Mouse (Mus musculus) megakaryocyte-erythroid progenitor cell, adult 5-6 weeks (primary cell): ENCODE results near the gene Wdr82. TPM values are rescaled to one million over a fixed set of nuclear protein-coding genes. Genes with fewer than 3 reads are reported as not detected.
"Not testable (repeated sequence)": the region's sequence is repeated elsewhere in the genome, so short reads cannot be mapped to it uniquely, and the experiment has no call there.

Experiments used
- ATAC-seq: replicated peaks from 2 replicates; pipeline ENCODE4 v1.8.0; 2016; ENCODE audit warnings: mild to moderate bottlenecking, inconsistent platforms; ENCODE audit not compliant: severe bottlenecking, poor library complexity, low FRiP score, low TSS enrichment
- total RNA-seq, 2 experiments: library from RNA; stranded (forward) in 1 of 2; stranded (reverse) in 1 of 2; fragments of 200-1000, 215-1000 nt in 1 of 2; fragments of >200 nt in 1 of 2; fragmentation: Nextera tagmentation in 1 of 2; gene quantifications; 2 replicates each; pipeline ENCODE4 v1.2.3; 2014 to 2017

The Wdr82 gene
- total RNA-seq, 2 experiments from 2014 or later, result 65.2 to 89.2 TPM

DNA sequence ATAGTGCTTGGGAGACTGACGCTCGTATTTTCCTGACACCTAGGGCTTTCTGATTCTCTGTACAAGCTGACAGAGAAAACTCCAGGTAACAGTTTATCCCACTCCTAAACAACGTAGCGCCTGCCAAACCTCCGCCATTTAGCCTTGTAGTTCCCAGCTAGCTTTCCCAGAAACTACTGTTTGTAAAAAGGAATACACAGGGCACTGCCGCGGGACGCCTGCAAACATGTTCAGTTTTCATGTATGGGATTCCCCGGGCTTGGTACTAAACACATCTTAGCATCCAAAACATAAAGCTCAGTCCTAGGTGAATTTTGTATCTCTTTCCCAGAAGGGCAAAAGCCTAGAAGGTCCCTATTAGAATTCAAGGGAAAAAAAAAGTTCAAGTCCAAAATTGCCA, 11.5 kb upstream of the Wdr82 start:
- ATAC-seq, result no peak

DNA sequence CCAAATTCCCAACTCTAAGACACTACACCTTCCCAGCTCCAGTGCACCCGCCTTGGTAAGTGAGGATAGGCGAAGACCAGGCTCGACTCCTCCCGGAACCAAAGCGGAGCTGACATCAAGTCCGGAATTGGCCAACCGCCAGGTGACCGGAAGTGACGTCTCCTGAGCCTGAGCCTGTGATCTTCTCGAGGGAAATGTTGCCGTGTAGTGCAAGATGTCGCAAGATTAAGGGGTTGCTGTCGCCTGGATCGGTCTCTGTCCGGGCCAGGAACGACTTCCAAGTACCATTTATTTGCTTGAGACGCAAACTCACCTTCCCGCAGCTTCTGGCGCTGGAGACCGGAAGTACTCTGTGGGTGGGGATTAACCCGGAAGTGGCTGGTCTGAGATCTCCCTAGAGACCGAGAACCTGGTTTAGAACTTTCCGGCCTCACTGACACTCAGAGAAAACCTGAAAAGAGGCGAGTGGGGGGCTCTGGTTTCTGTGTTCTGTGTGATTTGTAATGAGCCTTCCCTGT, 10.9 kb upstream of the Wdr82 start:
- peak; percentile 69 for ATAC-seq

- no peak; the same call in 1 of the 2 replicates for ATAC-seq
Measured at GRCm38 (mm10) chr9:106160426-106160825, 10.3 kb upstream of the Wdr82 start.

- no peak for ATAC-seq
Measured at GRCm38 (mm10) chr9:106166709-106167108, 4.0 kb upstream of the Wdr82 start.

DNA sequence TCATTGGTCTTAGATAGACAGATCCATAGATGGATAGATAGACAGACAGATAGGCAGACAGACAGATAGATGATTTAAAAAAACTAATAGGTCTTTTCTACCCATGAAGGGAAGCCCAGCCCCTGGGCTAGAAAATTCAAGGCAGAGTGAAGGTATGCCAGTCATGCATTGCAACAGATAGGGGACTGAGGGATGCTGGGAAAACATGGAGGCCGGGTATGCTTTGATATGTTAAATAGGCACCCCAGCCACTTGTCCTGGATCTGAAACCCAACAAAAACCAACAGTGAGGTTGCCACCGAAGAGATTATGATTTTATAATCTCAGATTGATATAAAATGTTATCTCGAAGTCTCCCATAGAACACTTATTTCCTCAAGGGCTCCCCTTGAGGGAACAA, 3.5 kb upstream of the Wdr82 start:
- no peak for ATAC-seq

GRCm38 (mm10) chr9:106167703-106168102, 3.0 kb upstream of the Wdr82 start:
- no peak for ATAC-seq

DNA sequence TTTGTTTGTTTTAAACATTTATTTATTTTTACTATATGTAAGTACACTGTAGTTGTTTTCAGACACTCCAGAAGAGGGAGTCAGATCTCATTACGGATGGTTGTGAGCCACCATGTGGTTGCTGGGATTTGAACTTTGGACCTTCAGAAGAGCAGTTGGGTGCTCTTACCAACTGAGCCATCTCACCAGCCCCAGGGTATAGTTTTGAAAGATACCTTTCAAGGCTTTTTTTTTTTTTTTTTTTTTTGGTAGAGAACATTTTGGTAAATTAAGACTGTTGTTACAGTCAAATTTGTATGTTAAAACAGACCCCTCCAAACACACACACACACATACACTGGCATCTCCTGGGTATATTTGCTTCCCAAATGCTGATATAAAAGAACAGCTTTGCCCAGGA, 1.7 kb upstream of the Wdr82 start:
- ATAC-seq, result not testable (repeated sequence)

GRCm38 (mm10) chr9:106169917-106170316, 811 bp upstream of the Wdr82 start:
- ATAC-seq, result no peak

- peak; percentile 29 for ATAC-seq
Measured at GRCm38 (mm10) chr9:106171346-106172158, 824 bp downstream of the Wdr82 start.

DNA sequence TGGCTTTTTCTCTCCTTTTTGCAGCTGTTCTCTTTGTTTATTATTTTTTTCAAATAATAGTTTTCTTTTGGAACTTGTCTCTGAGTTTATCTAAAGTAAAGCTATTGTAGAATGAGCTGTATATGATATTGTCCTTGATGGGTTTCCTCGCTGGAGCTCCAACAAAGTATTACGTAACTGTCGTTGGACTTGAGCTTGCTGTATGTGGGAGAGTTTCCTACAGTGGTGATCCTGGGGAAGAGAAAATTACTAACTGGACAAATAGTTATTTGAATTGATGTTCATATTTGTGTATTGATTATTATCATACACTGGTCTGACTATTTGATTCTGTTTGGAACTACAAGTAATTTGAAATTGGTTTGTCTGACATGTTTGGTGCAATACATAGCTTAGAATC, 1.8 kb downstream of the Wdr82 start:
- no peak for ATAC-seq

- ATAC-seq, result no peak
Measured at GRCm38 (mm10) chr9:106173363-106173762, 2.6 kb downstream of the Wdr82 start.

DNA sequence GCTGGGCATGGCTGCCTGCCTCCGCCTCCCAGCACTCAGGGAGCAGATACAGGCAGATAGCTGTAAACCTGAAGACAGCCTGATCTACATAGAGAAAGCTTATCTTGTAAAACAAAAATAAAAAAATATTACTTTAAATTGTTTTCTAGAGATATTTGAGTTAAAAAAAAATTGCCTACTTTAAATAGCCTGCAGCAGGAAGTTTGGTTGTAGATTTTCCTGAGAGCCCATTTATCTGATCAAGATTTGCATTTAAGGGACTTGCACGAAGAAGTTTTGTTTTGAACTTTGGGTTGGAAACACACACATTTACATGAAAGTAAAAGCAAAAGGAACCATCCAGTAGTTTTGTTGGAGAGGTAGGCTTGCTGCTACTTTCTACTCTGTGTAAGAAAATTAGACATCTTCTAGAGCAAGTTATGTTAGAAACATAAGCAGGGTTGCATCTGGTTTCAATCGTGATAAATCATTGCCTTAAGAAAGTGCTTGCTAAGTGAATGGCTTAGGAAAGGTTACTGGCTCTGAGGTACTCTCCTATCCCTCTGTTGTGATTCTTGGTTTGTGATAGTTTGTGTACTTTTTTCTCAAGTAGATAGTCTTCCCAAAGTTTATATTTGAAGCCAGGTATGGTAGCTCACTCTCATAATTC, 4.9 kb downstream of the Wdr82 start:
- ATAC-seq, result no peak

DNA sequence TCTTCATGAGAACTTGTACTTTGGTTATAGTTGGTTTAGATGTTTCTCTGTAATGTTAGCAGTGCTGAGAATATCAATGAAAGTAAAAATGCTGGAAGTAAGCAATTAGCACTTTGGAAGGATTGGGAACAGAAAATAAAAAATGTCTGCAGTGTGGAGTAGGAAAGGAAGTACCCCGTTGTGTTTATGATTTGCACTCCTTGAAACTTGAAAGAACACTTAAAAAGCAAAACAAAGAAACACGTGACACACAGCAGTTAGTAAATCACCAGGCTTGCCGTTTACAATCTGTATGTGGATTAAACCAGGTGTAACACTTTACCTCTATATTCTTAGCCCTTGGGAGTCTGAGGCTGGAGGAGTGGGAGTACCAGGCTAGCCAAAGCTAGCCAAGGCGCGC, 6.0 kb downstream of the Wdr82 start:
- no peak for ATAC-seq

- no peak for ATAC-seq
Measured at GRCm38 (mm10) chr9:106177799-106178198, 7.1 kb downstream of the Wdr82 start.

- ATAC-seq, result no peak
Measured at GRCm38 (mm10) chr9:106179454-106179853, 8.7 kb downstream of the Wdr82 start.

DNA sequence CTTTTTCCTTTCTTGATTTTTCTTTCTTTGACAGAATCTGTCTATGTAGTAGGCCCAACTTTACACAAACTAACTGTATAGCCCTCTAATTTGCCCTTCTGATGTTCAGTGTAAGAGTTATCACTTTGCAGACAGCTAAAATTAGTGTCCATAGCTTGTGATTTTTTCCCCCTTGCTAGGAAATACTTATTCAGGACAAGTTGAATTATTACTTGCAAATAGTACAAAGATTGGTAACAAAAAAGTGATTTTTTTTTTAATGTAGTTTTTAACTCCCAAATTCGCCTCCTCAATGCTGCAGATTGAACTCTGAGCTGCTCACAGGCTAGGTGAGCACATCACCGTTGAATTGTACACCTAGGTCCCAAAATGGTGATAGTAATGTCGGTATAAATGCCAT, 9.2 kb downstream of the Wdr82 start:
- ATAC-seq, result no peak

DNA sequence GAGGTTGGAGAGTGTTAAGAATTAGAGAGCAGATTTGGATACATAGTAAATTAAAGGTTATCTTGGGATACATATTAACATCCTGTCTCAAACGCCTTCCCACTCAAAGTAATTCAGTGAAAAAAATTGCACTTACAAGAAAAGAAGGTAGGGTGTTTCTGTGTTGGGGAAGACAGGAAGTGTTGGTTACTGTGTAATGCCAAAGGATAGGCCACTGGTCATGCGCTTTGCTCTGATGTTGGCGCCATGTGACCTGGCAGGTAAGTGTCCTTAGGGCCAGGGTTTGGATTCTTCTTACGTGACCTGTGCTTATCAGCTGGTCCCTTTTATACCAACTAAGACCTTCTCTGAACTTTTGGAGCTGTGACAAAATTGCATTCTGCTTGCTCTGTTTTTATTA, 11.4 kb downstream of the Wdr82 start:
- ATAC-seq, result no peak

GRCm38 (mm10) chr9:106183996-106184395, 13.3 kb downstream of the Wdr82 start:
- ATAC-seq, result no peak

DNA sequence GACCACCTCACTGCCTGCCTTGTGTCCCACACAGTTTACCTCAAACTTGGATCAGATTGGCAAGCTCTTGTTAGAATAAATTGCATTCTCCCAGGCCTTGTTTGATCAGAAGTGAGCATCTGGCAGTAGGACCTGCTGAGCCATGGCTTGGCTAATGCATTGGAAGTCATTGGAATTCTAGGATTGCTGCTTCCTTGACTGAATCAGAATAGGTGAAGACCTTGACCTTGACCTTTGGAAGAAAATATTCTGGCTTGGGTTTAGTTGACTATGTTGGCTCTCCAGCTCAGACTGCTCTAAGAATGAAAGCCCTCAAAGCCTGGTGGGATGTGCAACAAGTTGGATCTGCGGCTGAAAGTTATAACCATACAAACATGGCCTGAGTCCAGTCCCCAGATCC, 20.6 kb downstream of the Wdr82 start:
- ATAC-seq, result no peak

DNA sequence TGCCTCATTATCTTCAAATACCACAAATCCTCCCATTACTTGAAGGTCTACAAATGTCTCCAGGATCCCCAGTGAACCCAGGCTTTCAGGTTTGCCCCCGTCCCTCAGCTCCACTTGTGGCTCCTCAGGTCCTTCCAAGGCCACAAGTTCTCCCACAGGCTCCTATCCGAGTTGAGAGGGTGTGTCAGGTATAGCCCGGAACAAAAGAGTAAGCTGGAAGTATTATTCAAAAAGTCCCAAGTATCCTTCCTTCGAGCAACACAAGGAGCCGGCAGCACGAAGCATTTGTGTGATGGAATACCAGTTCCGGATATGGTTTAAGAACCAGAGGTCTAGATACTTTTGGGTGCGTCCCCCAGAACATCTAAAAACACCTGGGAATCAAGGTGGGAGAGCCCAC, 21.3 kb downstream of the Wdr82 start:
- no peak for ATAC-seq

- no peak for ATAC-seq
Measured at GRCm38 (mm10) chr9:106192998-106193397, 22.3 kb downstream of the Wdr82 start.
